Mouse (Mus musculus) lung, embryonic 16.5 days (tissue): ENCODE data around the gene Fam213a. TPM values are rescaled to one million over a fixed set of nuclear protein-coding genes. Genes with fewer than 3 reads are reported as not detected.
"Not testable (repeated sequence)": the region's sequence is repeated elsewhere in the genome, so short reads cannot be mapped to it uniquely, and the experiment has no call there.

Experiments used
- ATAC-seq: fragments of 200-750 bp; cut with Nextera tagmentation; 2 replicates; pipeline ENCODE4 v1.8.0; 2017; ENCODE audit warnings: low read depth, mild to moderate bottlenecking, moderate library complexity
- H3K27ac ChIP-seq: fragments of 300-500 bp; sonication (generic); 2 replicates; pipeline ENCODE4 v1.5.1; 2014; ENCODE audit warnings: mild to moderate bottlenecking, control low read depth, low read length
- H3K27me3 ChIP-seq: fragments of 300-500 bp; sonication (generic); 2 replicates; pipeline ENCODE4 v1.6.1; 2014; ENCODE audit warnings: low read depth, low read length, mixed read lengths; ENCODE audit not compliant: control insufficient read depth, insufficient read depth
- H3K36me3 ChIP-seq: fragments of 300-500 bp; sonication (generic); 2 replicates; pipeline ENCODE4 v1.6.1; 2014; ENCODE audit warnings: low read length; ENCODE audit not compliant: control insufficient read depth, insufficient read depth
- H3K4me1 ChIP-seq: fragments of 300-500 bp; sonication (generic); replicated peaks from 2 replicates; pipeline ENCODE4 v1.6.1; 2014; ENCODE audit warnings: low read length, mixed read lengths; ENCODE audit not compliant: control insufficient read depth, insufficient read depth
- H3K4me2 ChIP-seq: fragments of 300-500 bp; sonication (generic); 2 replicates; pipeline ENCODE4 v1.6.1; 2014; ENCODE audit warnings: low read depth, low read length, control low read depth
- H3K4me3 ChIP-seq: fragments of 300-500 bp; sonication (generic); 2 replicates; pipeline ENCODE4 v1.5.1; 2014; ENCODE audit warnings: mild to moderate bottlenecking, low read length, control low read depth
- H3K9ac ChIP-seq: fragments of 300-500 bp; sonication (generic); 2 replicates; pipeline ENCODE4 v1.6.1; 2014; ENCODE audit warnings: low read length, control low read depth
- H3K9me3 ChIP-seq: fragments of 300-500 bp; sonication (generic); 2 replicates; pipeline ENCODE4 v1.6.1; 2016; ENCODE audit warnings: low read length; ENCODE audit not compliant: control insufficient read depth
- WGBS: fragments of 180-500 bp; shearing (Covaris S2); extraction: QIAGEN DNeasy Blood & Tissue Kit; methylation state at CpG from one replicate; pipeline ENCODE4 v1.1.7; 2014; 5-methylcytosine and 5-hydroxymethylcytosine counted together
- polyA plus RNA-seq: library from polyadenylated mRNA; unstranded; fragments of >200 nt; fragmentation: Nextera tagmentation; extraction: Ambion mirVana; gene quantifications from 2 replicates; pipeline ENCODE4 v1.2.1, GENCODE M21; 2015

The Fam213a gene
- 131 and 132 TPM in 2 replicates for polyA plus RNA-seq

GRCm38 (mm10) chr14:41013630-41014613, at the start of gene Fam213a:
Gene Fam213a, minus strand, starts transcription at chr14:41013788.
- no peaks in the 10 kb centered on the region for H3K9me3 ChIP-seq
- H3K9ac ChIP-seq: peak within 1 kb of the TSS; percentile 82
- peaks cover 15% of the 10 kb centered on the region for H3K4me1 ChIP-seq
- 0 out of 2 replicates have a peak within 1 kb of the TSS, but pooled peaks have one; percentile 47 for H3K27ac ChIP-seq
- H3K4me2 ChIP-seq: peak within 1 kb of the TSS; percentile 86
- peak; percentile 95 for ATAC-seq
- H3K27me3 ChIP-seq: no peaks in the 10 kb centered on the region
- WGBS: 4% methylated on average over 32 of the region's 32 CpGs
- no peaks in the 10 kb centered on the region for H3K36me3 ChIP-seq
- peak within 1 kb of the TSS; percentile 66 for H3K4me3 ChIP-seq

DNA sequence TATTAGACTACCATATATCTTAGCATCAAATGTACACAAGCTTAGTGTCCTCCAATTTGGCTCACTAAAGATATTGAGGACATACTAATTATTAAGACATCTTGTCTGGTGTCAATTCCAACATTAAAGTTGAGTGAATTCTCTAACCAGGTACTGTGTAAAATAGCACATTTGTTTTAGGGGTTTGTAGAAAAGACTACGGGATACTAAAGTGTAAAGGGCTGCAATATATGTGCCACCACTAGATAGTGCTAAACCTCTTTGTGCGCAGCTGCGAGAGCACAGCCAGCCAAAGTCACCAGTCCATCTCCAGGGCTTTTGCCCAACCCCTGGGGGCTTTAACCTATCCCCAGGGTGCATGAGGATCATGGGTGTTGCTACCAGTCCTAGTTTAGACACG, 39.6 kb upstream of the Fam213a start:
- not testable (repeated sequence) for ATAC-seq
- 73% methylated on average over 3 of the region's 4 CpGs for WGBS

GRCm38 (mm10) chr14:41052481-41052880, 38.9 kb upstream of the Fam213a start:
- 76% methylated on average over 5 of the region's 5 CpGs for WGBS

More for the DNA sequence above, 39.6 kb upstream of the Fam213a start:
- H3K9ac ChIP-seq, H3K27ac ChIP-seq, H3K9me3 ChIP-seq, H3K4me3 ChIP-seq, H3K4me2 ChIP-seq, H3K27me3 ChIP-seq, H3K36me3 ChIP-seq, H3K4me1 ChIP-seq: not testable (repeated sequence)

DNA sequence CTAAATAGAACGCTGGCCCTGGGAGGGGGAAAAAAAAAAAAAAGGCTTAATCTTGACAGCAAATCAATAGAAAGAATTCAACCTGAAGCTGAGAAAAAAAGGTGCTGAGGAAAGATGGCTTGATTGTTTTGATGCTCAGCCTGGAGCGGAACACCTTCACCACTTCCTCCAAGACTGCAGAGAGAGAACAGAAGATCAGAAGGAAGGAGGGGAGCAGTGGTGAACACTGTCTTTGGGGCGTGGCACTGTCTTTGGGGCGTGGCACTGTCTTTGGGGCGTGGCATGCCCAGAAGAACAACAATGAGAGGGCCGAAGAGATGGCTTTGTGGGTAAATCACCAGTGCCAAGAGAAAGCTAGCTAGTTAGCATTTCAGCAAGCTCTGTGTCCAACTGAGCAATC, 36.9 kb upstream of the Fam213a start:
- H3K9ac ChIP-seq: no peak overlapping the region
- no peak overlapping the region for H3K4me3 ChIP-seq
- WGBS: 68% methylated on average over 6 of the region's 6 CpGs
- no peaks in the 10 kb centered on the region for H3K9me3 ChIP-seq
- H3K4me2 ChIP-seq: no peak overlapping the region
- no peaks in the 10 kb centered on the region for H3K27me3 ChIP-seq
- no peak for ATAC-seq
- H3K36me3 ChIP-seq: no peaks in the 10 kb centered on the region
- no peak overlapping the region for H3K27ac ChIP-seq
- no peaks in the 10 kb centered on the region for H3K4me1 ChIP-seq

More at GRCm38 (mm10) chr14:41052481-41052880, 38.9 kb upstream of the Fam213a start:
- Histone ChIP-seq H3K27ac (no peak overlapping the region), H3K4me1 (no peaks in the 10 kb centered on the region), H3K4me2 (no peak overlapping the region), H3K36me3 (no peaks in the 10 kb centered on the region), H3K9me3 (no peaks in the 10 kb centered on the region), H3K4me3 (no peak overlapping the region), H3K27me3 (no peaks in the 10 kb centered on the region), H3K9ac (no peak overlapping the region)
- no peak for ATAC-seq

DNA sequence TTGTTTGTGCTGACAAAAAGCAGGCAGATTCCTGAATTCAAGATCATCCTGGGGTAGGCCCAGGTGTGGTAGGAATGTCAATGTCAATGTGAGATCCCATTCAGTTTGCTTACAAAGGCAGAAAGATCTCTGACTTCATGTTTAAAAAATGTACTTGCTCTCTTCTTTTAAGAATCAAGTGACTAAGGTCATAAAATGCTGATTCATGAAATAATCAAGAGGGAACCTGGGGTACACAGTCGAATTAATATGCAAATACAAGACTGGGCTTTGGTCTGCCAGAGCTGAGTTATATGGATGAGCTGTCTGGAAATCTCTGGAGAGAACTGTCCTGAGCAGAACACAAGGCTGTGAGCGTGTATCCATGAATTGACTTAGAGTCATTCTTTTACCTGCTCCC, 33.8 kb upstream of the Fam213a start:
- no peaks in the 10 kb centered on the region for H3K36me3 ChIP-seq
- no peaks in the 10 kb centered on the region for H3K27me3 ChIP-seq
- no peaks in the 10 kb centered on the region for H3K9me3 ChIP-seq
- no peak overlapping the region for H3K4me3 ChIP-seq
- H3K4me2 ChIP-seq: no peak overlapping the region
- WGBS: 78% methylated on average over 2 of the region's 2 CpGs
- ATAC-seq: no peak
- no peak overlapping the region for H3K9ac ChIP-seq
- H3K4me1 ChIP-seq: no peaks in the 10 kb centered on the region
- H3K27ac ChIP-seq: no peak overlapping the region

DNA sequence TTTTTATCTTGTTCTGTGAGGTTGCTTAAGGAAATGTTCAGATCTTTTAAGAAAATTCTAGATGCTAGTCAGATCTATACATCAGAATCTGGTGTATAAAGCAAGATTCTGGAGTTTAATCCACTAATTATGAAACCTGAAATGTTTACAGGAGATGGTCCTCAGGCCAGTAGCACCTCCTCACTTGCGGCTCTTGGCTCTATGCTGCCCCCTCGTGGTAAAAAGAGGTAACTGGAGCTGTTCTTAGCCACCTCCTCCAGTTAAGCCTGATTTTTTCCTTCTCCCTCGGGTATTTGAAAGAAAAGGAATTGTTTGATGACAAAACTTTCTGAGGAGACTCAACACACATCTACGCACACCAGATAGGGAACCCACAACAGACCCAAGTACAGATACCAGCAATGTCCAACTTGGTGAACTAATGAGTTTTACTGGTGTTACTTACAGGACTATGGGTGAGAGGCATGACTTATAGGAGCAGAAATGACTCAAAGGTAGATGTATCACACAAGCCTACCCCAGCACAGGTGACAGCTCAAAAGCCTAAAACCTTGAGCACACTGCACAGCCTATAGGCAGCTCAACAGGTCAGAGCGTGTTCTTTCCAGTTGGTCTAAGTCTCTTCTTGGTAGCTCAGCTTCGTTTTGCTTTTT, 21.7 kb upstream of the Fam213a start:
- Histone ChIP-seq H3K36me3 (no peaks in the 10 kb centered on the region), H3K9ac (no peak overlapping the region), H3K4me1 (0 out of 2 replicates have a peak, but pooled peaks cover 2% of the 10 kb centered on the region), H3K4me2 (no peak overlapping the region), H3K4me3 (no peak overlapping the region), H3K9me3 (no peaks in the 10 kb centered on the region), H3K27ac (no peak overlapping the region), H3K27me3 (no peaks in the 10 kb centered on the region)
- ATAC-seq: peak; percentile 41; the same call in 1 of the 2 replicates
- WGBS: 33% methylated on average over 6 of the region's 6 CpGs

DNA sequence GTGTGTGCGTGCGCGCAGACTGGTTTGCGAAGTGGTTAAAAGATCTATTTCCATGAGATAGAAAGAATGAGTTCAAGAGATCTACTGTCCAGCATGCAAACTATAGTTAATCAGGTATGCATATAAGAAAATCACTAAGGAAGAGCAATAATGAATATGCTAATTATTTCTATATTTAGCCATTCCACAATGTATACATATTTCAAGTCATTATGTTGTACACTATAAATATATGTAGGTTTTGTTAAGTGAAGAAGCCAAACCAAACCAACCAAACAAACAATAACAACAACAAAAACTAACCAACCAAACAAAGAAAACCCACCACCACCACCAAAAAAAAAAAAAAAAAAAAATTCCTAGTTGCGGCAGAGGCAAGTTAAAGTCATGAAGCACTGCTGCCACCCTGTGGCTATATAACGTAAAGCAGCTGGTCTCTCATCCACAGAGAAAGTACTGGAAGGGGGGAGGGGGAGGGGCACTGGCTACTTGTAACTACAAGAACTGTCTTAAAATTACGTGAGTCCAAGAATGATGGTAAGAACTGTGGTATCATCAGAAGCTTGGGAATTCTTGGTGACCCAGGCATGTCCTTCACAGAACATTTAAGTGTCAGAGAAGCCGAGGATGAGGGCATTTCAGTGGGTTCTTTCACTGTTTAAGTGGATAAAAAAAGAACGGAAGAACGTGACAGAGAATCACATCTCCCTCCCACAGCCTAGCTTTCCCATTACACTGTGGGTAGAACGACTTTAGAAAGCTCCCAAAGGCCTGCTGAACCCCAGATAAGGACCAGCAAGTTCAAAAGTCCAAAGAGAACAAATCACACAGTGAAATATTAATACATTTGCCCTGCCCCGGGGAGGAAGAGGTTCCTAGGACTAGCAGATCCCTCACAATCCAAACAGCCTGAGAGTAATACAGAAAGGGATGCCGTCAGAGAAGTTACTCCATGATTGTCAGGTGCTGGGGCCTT, 19.8 kb upstream of the Fam213a start:
- Histone ChIP-seq H3K4me3 (0 out of 2 replicates have a peak overlapping the region, but pooled peaks have one; percentile 7), H3K27ac (no peak overlapping the region), H3K27me3 (no peaks in the 10 kb centered on the region), H3K9me3 (no peaks in the 10 kb centered on the region), H3K4me2 (peak overlapping the region; percentile 33; the same call in 1 of the 2 replicates), H3K36me3 (no peaks in the 10 kb centered on the region), H3K4me1 (0 out of 2 replicates have a peak, but pooled peaks cover 2% of the 10 kb centered on the region), H3K9ac (peak overlapping the region; percentile 24; the same call in 1 of the 2 replicates)
- ATAC-seq: peak; percentile 34; the same call in 1 of the 2 replicates
- WGBS: 45% methylated on average over 13 of the region's 13 CpGs

DNA sequence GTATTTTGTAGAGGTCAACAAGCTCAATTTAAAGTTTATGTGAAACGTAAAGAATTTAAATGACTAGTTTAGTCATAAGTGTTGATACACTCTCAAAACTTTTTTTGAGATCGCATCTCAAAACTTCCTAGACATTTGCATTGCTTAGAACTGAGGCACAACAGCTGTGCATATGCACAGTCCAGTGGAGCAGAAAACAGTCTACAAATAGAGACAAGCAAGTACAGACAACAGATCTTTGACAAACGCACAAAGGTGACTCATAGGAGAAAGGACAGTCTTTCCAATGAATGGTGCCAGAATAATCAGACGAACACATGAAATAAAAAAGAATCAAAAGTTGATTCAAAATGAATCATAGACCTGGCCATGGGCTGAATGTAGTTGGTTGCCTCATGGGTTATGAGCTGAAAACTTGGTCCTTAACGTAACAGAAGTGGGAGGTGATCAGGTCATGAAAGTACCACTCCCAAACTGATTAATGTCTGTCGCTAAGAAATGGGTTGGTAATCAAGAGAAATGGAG, 17.5 kb upstream of the Fam213a start:
- ATAC-seq: no peak
- 84% methylated on average over 6 of the region's 6 CpGs for WGBS

More for the DNA sequence above, 17.5 kb upstream of the Fam213a start:
- no peaks in the 10 kb centered on the region for H3K36me3 ChIP-seq
- H3K4me1 ChIP-seq: 0 out of 2 replicates have a peak, but pooled peaks cover 2% of the 10 kb centered on the region
- H3K27ac ChIP-seq: no peak overlapping the region
- H3K27me3 ChIP-seq: no peaks in the 10 kb centered on the region
- no peaks in the 10 kb centered on the region for H3K9me3 ChIP-seq
- H3K4me2 ChIP-seq: no peak overlapping the region
- no peak overlapping the region for H3K4me3 ChIP-seq
- no peak overlapping the region for H3K9ac ChIP-seq
